Mouse (Mus musculus) heart, adult 18-20 months (tissue): ENCODE data around the gene Accsl. TPM values are rescaled to one million over a fixed set of nuclear protein-coding genes. Genes with fewer than 3 reads are reported as not detected.

Experiments
- DNase-seq, 2 experiments: peaks; one replicate each; pipeline ENCODE4 v3.0.0; 2021 to 2022; ENCODE audit warnings: mixed read lengths in 1 of 2
- total RNA-seq, 2 experiments: library from RNA; stranded (reverse); gene quantifications; 2 replicates each; pipeline ENCODE4 v1.2.3; 2021

Gene Accsl
- total RNA-seq, 2 experiments from 2014 or later: not detected

DNA sequence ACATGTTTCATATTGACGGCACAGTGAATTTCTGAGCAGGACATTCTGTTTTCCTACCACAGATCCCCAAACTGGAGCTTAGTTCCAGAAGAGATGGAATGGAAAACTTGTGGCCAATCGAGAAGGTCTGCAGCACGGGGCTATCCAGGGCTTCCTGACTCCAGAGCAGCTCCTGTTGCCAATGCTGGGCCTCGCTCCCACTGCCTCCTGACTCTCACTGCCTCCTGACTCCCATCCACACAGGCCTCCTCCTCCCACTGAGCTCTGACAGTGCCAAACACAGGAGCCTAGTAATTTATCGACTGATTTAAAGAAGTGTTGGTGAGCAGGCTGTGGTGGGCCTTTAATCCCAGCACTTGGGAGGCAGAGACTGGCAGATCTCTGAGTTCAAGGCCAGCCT, 60.9 kb downstream of the Accsl start:
- peak in 1 of 2 experiments; percentile 22 for DNase-seq

- DNase-seq: no peak
Measured at GRCm38 (mm10) chr2:93807440-93807839, 61.5 kb downstream of the Accsl start.

- no peak for DNase-seq
Measured at GRCm38 (mm10) chr2:93806487-93807201, 62.3 kb downstream of the Accsl start.

DNA sequence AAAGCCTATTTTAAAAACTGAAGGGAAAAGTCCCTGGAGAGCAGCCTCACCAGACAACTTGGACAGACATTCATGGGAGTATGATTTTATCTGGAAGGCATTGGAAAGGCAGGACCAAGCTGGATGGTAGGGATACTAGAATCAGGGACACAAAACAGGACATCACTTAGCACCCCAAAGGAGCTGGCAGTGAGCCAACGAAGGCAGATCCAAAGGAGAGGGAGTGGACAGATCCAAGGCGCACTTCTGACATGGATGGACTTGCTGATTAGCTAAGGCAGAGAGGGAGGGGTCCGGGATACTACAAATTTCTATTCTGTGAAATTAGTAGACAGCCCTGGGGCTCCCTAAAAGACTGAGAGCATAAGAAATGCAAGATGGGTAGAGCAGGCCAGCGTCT, 63.4 kb downstream of the Accsl start:
- peak in 1 of 2 experiments; percentile 23 for DNase-seq

Other genes with a start within 250 kb of the Accsl start
- gene Alx4, start 226.8 kb downstream of the Accsl start, total RNA-seq: under 1 TPM; 0.37 to 0.59 TPM
- gene Ext2, start 46.6 kb downstream of the Accsl start, total RNA-seq: 10 to 100 TPM; 37.9 to 39.9 TPM
- gene Accs, start 19.2 kb downstream of the Accsl start, total RNA-seq: 1 to 10 TPM; 4.1 to 5.2 TPM
- 10 to 100 TPM in 1 of 2 experiments, 1 to 10 TPM in 1; 8.9 to 10.9 TPM for gene Gm13889, start 88.0 kb upstream of the Accsl start, total RNA-seq
- gene Gm27027, start 127.2 kb upstream of the Accsl start, total RNA-seq: not detected
- 10 to 100 TPM; 55.2 to 55.4 TPM for gene Alkbh3, start 141.7 kb upstream of the Accsl start, total RNA-seq